ENCODE assay signal across 10 mouse cellular contexts in the genomic region with DNA sequence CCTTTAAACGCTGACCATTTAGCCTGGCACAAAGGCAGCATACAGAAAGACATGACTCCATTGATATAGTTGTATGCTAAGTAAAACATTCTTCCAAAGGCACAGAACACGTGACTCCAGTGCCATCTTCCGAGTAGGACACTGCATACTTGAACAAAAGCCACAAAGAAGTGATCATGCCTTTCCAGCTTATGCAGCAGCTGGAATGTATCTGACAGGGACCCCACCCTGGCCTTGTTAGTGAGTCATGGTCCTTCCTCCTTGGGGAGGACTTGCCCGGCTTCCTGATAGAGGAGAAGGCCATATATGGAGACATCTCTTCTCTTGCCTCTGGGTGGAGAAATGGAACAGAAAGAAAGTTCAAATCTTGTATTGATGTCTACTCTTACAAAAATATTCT.
DNase-seq lines count a peak whose midpoint lies in the region; ATAC-seq and TF ChIP-seq lines count a peak whose summit lies in the region.
"Had no signal": no experiment of that assay in that cellular context is flagged by ENCODE, and none has a peak within 500 bp of the region (broad histone marks: within the 10 kb centered on the region; RNA-seq: fewer than 3 reads in every experiment).

No protein-coding gene starts in this region.

- no peak overlapping the region for H3ac ChIP-seq in C2C12 (ENCODE audit: control insufficient read depth, insufficient read length, low read depth)

- no peak overlapping the region for H3K4me2 ChIP-seq in intestine, embryonic 15.5 days (replicated peaks)
- no peak overlapping the region for H3K4me2 ChIP-seq in intestine, postnatal 0 days (replicated peaks; ENCODE audit: low read depth)
- no peak overlapping the region for H3K4me2 ChIP-seq in midbrain, embryonic 11.5 days

- no peaks in the 10 kb centered on the region for H3K27me3 ChIP-seq in intestine, embryonic 15.5 days (replicated peaks)
- no peaks in the 10 kb centered on the region for H3K27me3 ChIP-seq in intestine, postnatal 0 days (replicated peaks; ENCODE audit: control insufficient read depth, insufficient read depth, low read length)
- H3K27me3 ChIP-seq in C2C12 (ENCODE audit: control insufficient read depth, insufficient read depth, insufficient read length): no peaks in the 10 kb centered on the region
- H3K27me3 ChIP-seq in midbrain, embryonic 11.5 days (ENCODE audit: control insufficient read depth, insufficient read depth, low read length): no peaks in the 10 kb centered on the region

- no peak overlapping the region for H3K9ac ChIP-seq in intestine, embryonic 15.5 days
- no peak overlapping the region for H3K9ac ChIP-seq in intestine, postnatal 0 days (ENCODE audit: low read depth, low read length)
- no peak overlapping the region for H3K9ac ChIP-seq in midbrain, embryonic 11.5 days (ENCODE audit: low read length)

- no peak for TF ChIP-seq CTCF in intestine, postnatal 0 days (IDR thresholded peaks at IDR 0.05; ENCODE audit: low read depth)
- peak; percentile 21 for TF ChIP-seq CTCF in C2C12 (IDR thresholded peaks at IDR 0.05; ENCODE audit: control insufficient read depth, insufficient read depth, insufficient read length)

- no peaks in the 10 kb centered on the region for H3K9me3 ChIP-seq in intestine, embryonic 15.5 days
- no peaks in the 10 kb centered on the region for H3K9me3 ChIP-seq in intestine, postnatal 0 days (ENCODE audit: control insufficient read depth)
- no peaks in the 10 kb centered on the region for H3K9me3 ChIP-seq in midbrain, embryonic 11.5 days (ENCODE audit: control insufficient read depth, low read length)

- H3K79me2 ChIP-seq in C2C12 (ENCODE audit: control insufficient read depth, insufficient read depth): no peaks in the 10 kb centered on the region

- no peaks in the 10 kb centered on the region for H3K4me1 ChIP-seq in intestine, embryonic 15.5 days (replicated peaks)
- H3K4me1 ChIP-seq in intestine, postnatal 0 days (replicated peaks; ENCODE audit: control insufficient read depth, insufficient read depth, low read length): no peaks in the 10 kb centered on the region
- H3K4me1 ChIP-seq in midbrain, embryonic 11.5 days (ENCODE audit: control insufficient read depth, insufficient read depth, low read length): no peaks in the 10 kb centered on the region

- peak; percentile 22 for DNase-seq in fibroblast of lung, adult 2 months (ENCODE audit: low read depth)
- peak; percentile 11 for DNase-seq in lung, postnatal 36 days
- DNase-seq in cerebellum, adult 9-10 months: no peak
- no peak for DNase-seq in midbrain, embryonic 11.5 days (ENCODE audit: low spot score, missing footprints)
- DNase-seq in spleen, postnatal 4 days (ENCODE audit: low spot score in 2 of 2): no peak
- DNase-seq: cerebellum, postnatal 25 days had no signal

- H3K79me3 ChIP-seq in C2C12 (ENCODE audit: low read depth): no peaks in the 10 kb centered on the region

- no peak overlapping the region for H3K4me3 ChIP-seq in intestine, embryonic 15.5 days (replicated peaks)
- H3K4me3 ChIP-seq in intestine, postnatal 0 days (ENCODE audit: low read depth, low read length): no peak overlapping the region
- H3K4me3 ChIP-seq in C2C12 (ENCODE audit: insufficient read depth, poor library complexity, severe bottlenecking): no peak overlapping the region
- H3K4me3 ChIP-seq in midbrain, embryonic 11.5 days (ENCODE audit: low read depth, low read length): no peak overlapping the region

- no peaks in the 10 kb centered on the region for H3K36me3 ChIP-seq in intestine, embryonic 15.5 days
- no peaks in the 10 kb centered on the region for H3K36me3 ChIP-seq in intestine, postnatal 0 days (ENCODE audit: control insufficient read depth, insufficient read depth)
- no peaks in the 10 kb centered on the region for H3K36me3 ChIP-seq in C2C12 (ENCODE audit: control insufficient read depth, insufficient read depth)
- no peaks in the 10 kb centered on the region for H3K36me3 ChIP-seq in midbrain, embryonic 11.5 days (ENCODE audit: control insufficient read depth, insufficient read depth, low read length)

- no peak overlapping the region for H3K27ac ChIP-seq in intestine, embryonic 15.5 days
- H3K27ac ChIP-seq in intestine, postnatal 0 days (ENCODE audit: low read depth, low read length): no peak overlapping the region
- no peak overlapping the region for H3K27ac ChIP-seq in midbrain, embryonic 11.5 days (ENCODE audit: low read depth, low read length)
- H3K27ac ChIP-seq: macrophage had no signal

- 52% methylated on average over 4 of the region's 4 CpGs for WGBS in intestine, embryonic 15.5 days
- 59% methylated on average over 4 of the region's 4 CpGs for WGBS in intestine, postnatal 0 days
- WGBS in midbrain, embryonic 11.5 days: 83% methylated on average over 4 of the region's 4 CpGs

- ATAC-seq in intestine, embryonic 15.5 days: peak; percentile 45; the same call in 1 of the 2 replicates
- no peak for ATAC-seq in intestine, postnatal 0 days
- ATAC-seq in midbrain, embryonic 11.5 days (ENCODE audit: low FRiP score): no peak

TF ChIP-seq in C2C12, 6 proteins besides CTCF, POLR2A, EP300 and RAD21:
- TF ChIP-seq FOSL1 (IDR thresholded peaks at IDR 0.05; ENCODE audit: insufficient read depth, low read length, poor library complexity, severe bottlenecking) (peak; percentile 56), MAX (IDR thresholded peaks at IDR 0.05) (peak; percentile 83), MYOG (IDR thresholded peaks at IDR 0.05; ENCODE audit: control insufficient read depth, extremely low read depth, insufficient read length) (no peak), CEBPB (IDR thresholded peaks at IDR 0.05; ENCODE audit: low read depth) (no peak), MYOD1 (IDR thresholded peaks at IDR 0.05; ENCODE audit: control insufficient read depth, insufficient read length, low read depth) (peak; percentile 62), USF1 (IDR thresholded peaks at IDR 0.05; ENCODE audit: low read depth) (peak; percentile 96)

Comparison
In these comparisons a context has a peak if more than half of its experiments do, and no peak if none do; other contexts are left out.
1. DNase-seq: peak in fibroblast of lung, adult 2 months (single experiment) and lung, postnatal 36 days (single experiment); none in cerebellum, adult 9-10 months (single experiment), midbrain, embryonic 11.5 days (single experiment) and spleen, postnatal 4 days (0 of 2).